Mouse (Mus musculus) hindbrain, embryonic 14.5 days (tissue): Measurements from ENCODE around the gene Gdf9. TPM values are rescaled to one million over a fixed set of nuclear protein-coding genes. Genes with fewer than 3 reads are reported as not detected.

ENCODE experiments used
- ATAC-seq: fragments of 200-750 bp; cut with Nextera tagmentation; 2 replicates; pipeline ENCODE4 v1.8.0; 2017; ENCODE audit warnings: moderate number of reproducible peaks, mild to moderate bottlenecking, moderate TSS enrichment, moderate library complexity; ENCODE audit not compliant: low FRiP score
- DNase-seq: peaks from one replicate; pipeline ENCODE4 v3.0.0-alpha.2; 2015; ENCODE audit warnings: low spot score
- H3K27ac ChIP-seq: fragments of 300-500 bp; sonication (generic); 2 replicates; pipeline ENCODE4 v1.5.1; 2014; ENCODE audit warnings: mild to moderate bottlenecking, moderate library complexity
- H3K27me3 ChIP-seq: fragments of 300-500 bp; sonication (generic); 2 replicates; pipeline ENCODE4 v1.6.1; 2014; ENCODE audit warnings: mild to moderate bottlenecking, low read length, mixed read lengths; ENCODE audit not compliant: control insufficient read depth, insufficient read depth
- H3K36me3 ChIP-seq: fragments of 300-500 bp; sonication (generic); replicated peaks from 2 replicates; pipeline ENCODE4 v1.6.1; 2014; ENCODE audit not compliant: control insufficient read depth, insufficient read depth
- H3K4me1 ChIP-seq: fragments of 300-500 bp; sonication (generic); replicated peaks from 2 replicates; pipeline ENCODE4 v1.6.1; 2014; ENCODE audit warnings: antibody characterized with exemption, low read length, mixed read lengths; ENCODE audit not compliant: control insufficient read depth, insufficient read depth
- H3K4me2 ChIP-seq: fragments of 300-500 bp; sonication (generic); replicated peaks from 2 replicates; pipeline ENCODE4 v1.6.1; 2014; ENCODE audit warnings: mild to moderate bottlenecking, moderate library complexity
- H3K4me3 ChIP-seq: fragments of 300-500 bp; sonication (generic); replicated peaks from 2 replicates; pipeline ENCODE4 v1.5.1; 2014; ENCODE audit warnings: mild to moderate bottlenecking, low read length
- H3K9ac ChIP-seq: fragments of 300-500 bp; sonication (generic); 2 replicates; pipeline ENCODE4 v1.6.1; 2014
- H3K9me3 ChIP-seq: fragments of 300-500 bp; sonication (generic); 2 replicates; pipeline ENCODE4 v1.6.1; 2016; ENCODE audit warnings: low read length; ENCODE audit not compliant: control insufficient read depth
- WGBS: fragments of 180-500 bp; shearing (Covaris S2); extraction: QIAGEN DNeasy Blood & Tissue Kit; methylation state at CpG from one replicate; pipeline ENCODE4 v1.1.7; 2014; 5-methylcytosine and 5-hydroxymethylcytosine counted together
- polyA plus RNA-seq: library from polyadenylated mRNA; unstranded; fragments of >200 nt; fragmentation: Nextera tagmentation; extraction: Ambion mirVana; gene quantifications from 2 replicates; pipeline ENCODE4 v1.2.1, GENCODE M21; 2014

Gdf9 gene
- polyA plus RNA-seq, result 3.1 and 3.2 TPM in 2 replicates

DNA sequence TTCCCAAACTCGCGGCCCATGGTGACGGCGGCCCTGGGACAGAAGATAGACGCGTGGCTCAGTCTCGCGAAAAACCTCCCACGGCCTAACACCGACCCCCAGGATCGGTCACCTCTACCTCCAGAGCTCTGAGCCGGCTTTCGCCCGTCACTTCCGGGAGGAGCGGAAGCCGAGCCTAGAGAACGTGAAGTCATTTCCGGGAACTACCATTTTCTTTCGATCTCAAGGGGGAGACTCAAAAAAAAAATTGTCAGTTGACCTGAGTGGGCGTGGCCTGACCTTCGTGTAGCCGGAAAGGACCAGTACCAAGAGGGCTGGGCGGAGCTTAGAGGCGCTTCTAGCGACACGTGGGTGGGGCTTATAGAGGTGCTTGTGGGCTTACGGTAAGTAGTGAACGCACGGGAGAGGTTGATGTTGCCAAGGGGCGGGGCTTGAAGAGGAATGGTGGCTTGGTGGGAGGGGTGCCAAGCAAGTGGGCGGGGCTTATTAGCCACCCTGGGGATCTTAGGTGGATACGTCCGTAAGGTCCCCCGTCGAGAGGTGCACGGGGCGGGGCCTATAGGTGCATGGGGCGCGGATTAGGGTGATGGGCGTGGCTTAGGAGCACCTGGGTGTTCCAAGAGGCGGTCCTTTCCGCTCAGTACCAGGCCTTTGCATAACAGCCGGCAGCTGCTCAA lies at the start of gene Gdf9, which contains the start of gene Uqcrq:
Gene Gdf9, plus strand, starts transcription at position 354 of the 677 bp plus-strand sequence.
Gene Uqcrq, minus strand, starts transcription at position 162 of the 677 bp plus-strand sequence.
- under 1% methylated on average over 44 of the region's 44 CpGs for WGBS
- Histone ChIP-seq H3K36me3 (peaks cover 14% of the 10 kb centered on the region), H3K9me3 (no peaks in the 10 kb centered on the region), H3K4me3 (peak within 1 kb of the TSS; percentile 66), H3K27ac (peak within 1 kb of the TSS; percentile 85), H3K4me1 (peaks cover 13% of the 10 kb centered on the region), H3K9ac (peak within 1 kb of the TSS; percentile 88), H3K27me3 (no peaks in the 10 kb centered on the region), H3K4me2 (peak within 1 kb of the TSS; percentile 73)
- peak; percentile 96 for ATAC-seq
- DNase-seq, result peak; percentile 100

DNA sequence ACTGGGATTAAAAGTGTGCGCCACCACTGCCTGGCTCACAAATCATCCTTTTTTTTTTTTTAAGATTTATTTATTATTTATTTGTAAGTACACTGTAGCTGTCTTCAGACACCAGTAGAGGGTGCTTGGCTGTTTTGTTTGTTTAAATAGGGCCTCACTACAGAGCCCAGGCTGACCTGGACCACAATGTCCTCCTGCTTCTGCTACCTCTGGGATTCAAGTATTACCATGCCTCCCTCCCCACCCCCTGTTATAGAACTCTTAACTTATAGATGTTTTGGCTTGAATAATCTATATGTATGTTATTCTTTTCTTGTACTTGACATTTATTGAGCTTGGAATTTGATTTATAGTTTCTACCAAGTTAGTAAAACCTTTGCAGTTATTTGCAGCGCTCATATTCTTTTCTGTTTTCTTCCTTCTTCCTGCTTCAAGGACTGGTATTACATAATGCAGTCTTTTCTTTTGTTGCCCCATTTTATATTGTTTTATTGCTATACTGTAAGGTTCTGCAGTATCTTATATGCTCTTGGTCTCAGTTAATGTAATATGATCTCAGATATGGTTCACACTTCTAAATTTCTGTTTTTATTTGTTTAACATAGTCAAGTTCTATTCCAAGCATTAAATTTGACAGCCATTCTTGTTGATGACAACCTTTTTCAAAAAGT lies 46.9 kb upstream of the Gdf9 start:
- Histone ChIP-seq H3K27me3 (no peaks in the 10 kb centered on the region), H3K9ac (no peak overlapping the region), H3K4me2 (no peak overlapping the region), H3K4me1 (no peaks in the 10 kb centered on the region), H3K4me3 (no peak overlapping the region), H3K27ac (no peak overlapping the region), H3K9me3 (no peaks in the 10 kb centered on the region), H3K36me3 (peaks cover 52% of the 10 kb centered on the region)
- no peak for DNase-seq
- 96% methylated on average over 2 of the region's 2 CpGs for WGBS
- no peak for ATAC-seq

DNA sequence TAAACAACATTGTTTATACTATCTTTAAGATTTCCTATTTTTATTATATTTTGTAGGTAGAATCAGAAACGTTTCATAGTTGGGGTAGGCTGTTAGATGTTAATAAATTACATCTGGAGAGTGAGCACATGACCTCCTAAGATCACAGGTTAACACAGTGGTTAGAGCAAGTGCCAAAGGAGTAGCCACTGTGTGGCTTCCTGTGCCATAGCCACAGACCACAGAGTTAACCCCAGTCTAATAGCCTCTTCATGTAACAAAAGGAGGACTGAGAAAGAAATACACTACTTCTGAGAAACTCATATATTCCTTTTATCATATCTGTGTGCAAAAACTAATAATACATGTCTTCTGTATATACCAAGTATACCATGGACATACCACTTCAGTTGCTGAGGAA lies 37.0 kb upstream of the Gdf9 start:
- Histone ChIP-seq H3K4me3 (no peak overlapping the region), H3K4me1 (no peaks in the 10 kb centered on the region), H3K27ac (no peak overlapping the region), H3K27me3 (no peaks in the 10 kb centered on the region), H3K9me3 (no peaks in the 10 kb centered on the region), H3K9ac (no peak overlapping the region), H3K4me2 (no peak overlapping the region), H3K36me3 (peaks cover 74% of the 10 kb centered on the region)
- DNase-seq (no peak), ATAC-seq (no peak)
- WGBS, result 95% methylated on average over 1 of the region's 1 CpGs

DNA sequence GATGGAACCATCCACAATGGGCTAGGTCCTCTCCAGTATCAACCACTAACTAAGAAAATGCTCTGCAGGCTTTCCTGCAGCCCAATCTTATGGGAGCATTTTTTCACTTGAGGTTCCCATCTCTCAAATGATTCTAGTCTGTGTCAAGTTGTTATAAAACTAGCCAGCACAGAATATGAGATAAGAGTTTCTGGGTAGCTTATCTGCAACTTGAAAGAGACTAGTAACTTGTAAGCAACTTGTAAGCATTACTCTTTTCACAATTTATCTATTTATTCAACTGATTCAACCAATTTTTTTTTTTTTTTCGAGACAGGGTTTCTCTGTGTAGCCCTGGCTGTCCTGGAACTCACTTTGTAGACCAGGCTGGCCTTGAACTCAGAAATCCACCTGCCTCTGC lies 27.2 kb upstream of the Gdf9 start:
- WGBS, result 100% methylated on average over 1 of the region's 1 CpGs
- DNase-seq, result no peak
- H3K27me3 ChIP-seq, result no peaks in the 10 kb centered on the region

DNA sequence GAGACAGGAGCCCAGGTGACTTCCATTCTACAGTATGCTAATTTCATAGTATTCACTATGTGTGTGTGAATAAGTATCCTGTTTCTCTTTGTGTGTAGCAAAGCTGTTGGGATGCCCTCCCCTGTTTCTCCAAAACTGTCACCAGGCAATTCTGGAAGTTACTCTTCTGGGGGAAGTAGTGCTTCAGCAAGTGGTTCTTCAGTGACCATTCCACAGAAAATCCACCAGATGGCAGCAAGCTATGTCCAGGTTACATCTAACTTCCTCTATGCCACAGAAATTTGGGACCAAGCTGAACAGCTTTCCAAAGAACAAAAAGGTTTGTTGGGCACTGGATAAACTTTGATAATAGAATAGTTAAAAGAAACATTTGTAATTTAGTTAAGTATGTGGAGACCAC lies 19.1 kb upstream of the Gdf9 start:
- Histone ChIP-seq H3K4me1 (no peaks in the 10 kb centered on the region), H3K9ac (no peak overlapping the region), H3K27me3 (no peaks in the 10 kb centered on the region), H3K9me3 (no peaks in the 10 kb centered on the region), H3K4me2 (no peak overlapping the region), H3K27ac (no peak overlapping the region), H3K36me3 (peaks cover 99% of the 10 kb centered on the region), H3K4me3 (no peak overlapping the region)
- ATAC-seq (no peak), DNase-seq (peak; percentile 66)

More for the DNA sequence above, 27.2 kb upstream of the Gdf9 start:
- Histone ChIP-seq H3K4me3 (no peak overlapping the region), H3K9me3 (no peaks in the 10 kb centered on the region), H3K36me3 (peaks cover 95% of the 10 kb centered on the region), H3K4me2 (no peak overlapping the region), H3K4me1 (no peaks in the 10 kb centered on the region), H3K27ac (no peak overlapping the region), H3K9ac (no peak overlapping the region)
- no peak for ATAC-seq

DNA sequence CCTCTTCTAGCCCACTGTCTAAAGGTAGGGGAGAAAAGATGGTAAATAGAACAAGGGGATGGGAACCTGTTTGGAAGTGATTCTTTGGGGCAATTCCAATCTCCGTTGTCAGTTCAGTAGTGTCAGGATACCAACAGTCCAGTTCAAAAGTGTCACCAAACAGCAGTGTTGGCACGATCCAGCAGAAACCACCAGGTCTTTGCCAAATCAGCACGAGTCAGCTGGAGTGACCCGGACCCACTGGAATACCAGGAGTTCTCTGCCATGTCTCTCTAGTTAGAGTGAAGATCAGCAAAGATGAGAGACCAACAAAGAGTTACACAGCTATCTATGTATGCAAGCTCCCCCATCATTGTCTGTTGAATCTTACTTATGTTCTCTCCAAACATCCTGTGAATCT lies 17.0 kb upstream of the Gdf9 start:
- DNase-seq, result no peak
- Histone ChIP-seq H3K4me3 (no peak overlapping the region), H3K9me3 (no peaks in the 10 kb centered on the region), H3K4me2 (no peak overlapping the region), H3K36me3 (peaks cover 98% of the 10 kb centered on the region), H3K27ac (no peak overlapping the region), H3K27me3 (no peaks in the 10 kb centered on the region), H3K4me1 (no peaks in the 10 kb centered on the region), H3K9ac (no peak overlapping the region)
- 96% methylated on average over 4 of the region's 4 CpGs for WGBS
- no peak for ATAC-seq

DNA sequence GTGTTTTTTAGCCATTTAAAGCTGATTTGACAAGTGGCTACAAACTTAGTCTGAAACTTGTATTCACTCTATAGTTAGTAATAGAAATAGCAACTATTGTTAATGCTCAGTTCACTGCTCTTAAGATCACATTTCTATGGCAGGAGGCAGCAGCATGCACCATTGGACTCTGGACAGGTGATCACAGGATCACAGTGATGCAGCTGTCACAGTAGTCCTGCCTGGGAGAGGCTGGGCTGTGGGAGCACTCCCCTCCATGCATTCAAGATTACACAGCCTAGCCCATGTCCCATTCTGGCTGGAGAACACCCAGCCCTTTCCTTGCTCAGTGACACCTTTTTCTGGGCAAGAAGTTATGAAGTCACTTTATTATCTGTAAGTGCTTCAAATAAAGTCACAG lies 12.8 kb upstream of the Gdf9 start:
- Histone ChIP-seq H3K9ac (no peak overlapping the region), H3K36me3 (peaks cover 82% of the 10 kb centered on the region), H3K4me2 (no peak overlapping the region), H3K4me1 (no peaks in the 10 kb centered on the region), H3K9me3 (no peaks in the 10 kb centered on the region), H3K4me3 (no peak overlapping the region), H3K27me3 (no peaks in the 10 kb centered on the region), H3K27ac (no peak overlapping the region)
- no peak for ATAC-seq
- no peak for DNase-seq

DNA sequence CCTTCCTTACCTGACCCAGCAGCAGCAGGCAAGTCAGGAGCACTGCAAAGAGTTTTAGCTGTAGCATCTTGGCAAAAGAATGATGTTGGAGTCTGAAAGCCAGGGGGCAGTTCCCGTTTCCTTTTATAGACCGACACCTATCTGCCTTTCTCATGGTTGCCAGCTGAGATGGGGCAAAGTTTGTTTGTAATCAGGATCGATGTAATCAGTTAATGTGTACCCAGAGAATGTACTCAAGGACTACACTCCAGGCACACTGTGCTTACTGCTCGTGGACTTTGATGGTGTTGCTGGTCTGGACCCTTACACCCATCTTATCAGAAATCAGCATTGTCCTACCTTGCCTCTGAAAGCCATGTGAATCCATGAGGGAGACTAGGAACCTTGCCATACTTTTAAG lies 7.8 kb upstream of the Gdf9 start, which contains the start of gene Leap2:
Gene Leap2, minus strand, starts transcription at position 135 of the 400 bp plus-strand sequence.
- ATAC-seq (no peak), DNase-seq (no peak)
- no peaks in the 10 kb centered on the region for H3K27me3 ChIP-seq
- no peak within 1 kb of the TSS for H3K27ac ChIP-seq
- H3K36me3 ChIP-seq, result peaks cover 40% of the 10 kb centered on the region
- H3K4me2 ChIP-seq, result no peak within 1 kb of the TSS
- no peaks in the 10 kb centered on the region for H3K9me3 ChIP-seq
- H3K9ac ChIP-seq, result no peak within 1 kb of the TSS
- no peaks in the 10 kb centered on the region for H3K4me1 ChIP-seq
- WGBS, result 94% methylated on average over 4 of the region's 4 CpGs
- no peak within 1 kb of the TSS for H3K4me3 ChIP-seq

DNA sequence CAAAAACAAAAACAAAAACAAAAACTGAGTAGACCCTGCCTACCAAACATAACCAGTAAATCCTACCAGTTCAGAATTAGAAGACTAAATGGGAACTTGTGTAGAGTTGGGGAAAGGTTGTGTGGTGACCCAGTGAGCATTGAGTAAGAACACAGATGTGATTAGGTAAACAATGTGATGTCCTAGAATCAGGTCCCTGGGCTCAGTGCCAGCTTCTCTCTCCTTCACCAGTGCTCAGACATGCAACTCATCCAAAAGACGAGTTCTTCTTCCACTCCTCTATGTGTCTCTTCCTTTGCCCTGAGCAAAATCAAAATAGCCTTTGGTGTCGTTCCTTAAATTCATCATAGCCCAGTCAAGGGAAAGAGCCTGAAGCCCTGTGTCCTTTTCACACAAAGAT lies 6.0 kb upstream of the Gdf9 start:
- 60% methylated on average over 2 of the region's 2 CpGs for WGBS
- Histone ChIP-seq H3K9me3 (no peaks in the 10 kb centered on the region), H3K4me3 (no peak overlapping the region), H3K36me3 (peaks cover 31% of the 10 kb centered on the region), H3K4me1 (peaks cover 6% of the 10 kb centered on the region), H3K4me2 (no peak overlapping the region), H3K27ac (no peak overlapping the region), H3K9ac (no peak overlapping the region), H3K27me3 (no peaks in the 10 kb centered on the region)
- no peak for DNase-seq
- ATAC-seq, result no peak
